Mouse (Mus musculus): Measurements from ENCODE around the gene Tenm3. TPM values are rescaled to one million over a fixed set of nuclear protein-coding genes. Genes with fewer than 3 reads are reported as not detected.
A peak's percentile ranks its signal among the peaks of the same experiment; 100 is the strongest.

Gene Tenm3
- polyA plus RNA-seq (2014; fragmentation: Nextera tagmentation; extraction: Ambion mirVana): 47.0 and 49.2 TPM in 2 replicates

DNA sequence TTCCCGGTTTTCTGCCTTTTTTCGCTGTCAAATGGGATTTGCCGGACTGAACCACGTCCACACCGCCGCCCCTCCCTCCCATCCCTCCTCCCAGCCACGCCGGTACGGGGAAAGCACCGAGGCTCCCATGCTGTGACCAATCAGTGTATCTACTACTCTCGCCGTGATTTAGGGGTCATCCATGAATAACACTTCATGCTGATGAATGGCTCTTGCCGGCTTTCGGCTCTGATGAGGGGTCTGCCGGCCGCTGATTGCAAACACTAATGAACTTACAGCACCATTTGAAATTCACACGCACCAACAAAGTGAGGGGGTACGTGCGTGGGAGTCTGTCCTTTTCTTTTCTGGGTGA is at the start of gene Tenm3:
Gene Tenm3 (minus strand): TSS at position 21 of the 355 bp plus-strand sequence.
- Histone ChIP-seq H3K36me3 (replicated peaks; ENCODE audit: control insufficient read depth, insufficient read depth, low read depth, low read length) (no peaks in the 10 kb centered on the region), H3K4me2 (ENCODE audit: low read depth, low read length) (peak within 1 kb of the TSS; percentile 91), H3K4me1 (ENCODE audit: control insufficient read depth, insufficient read depth, low read length) (no peaks in the 10 kb centered on the region), H3K9ac (replicated peaks; ENCODE audit: low read length) (peak within 1 kb of the TSS; percentile 87), H3K4me3 (ENCODE audit: low read depth, low read length) (peak within 1 kb of the TSS; percentile 73), H3K27me3 (ENCODE audit: control insufficient read depth, insufficient read depth, low read length) (peaks cover 3% of the 10 kb centered on the region; the same call in 1 of the 2 replicates), H3K9me3 (replicated peaks; ENCODE audit: control insufficient read depth, low read length) (no peaks in the 10 kb centered on the region), H3K27ac (replicated peaks; ENCODE audit: low read depth, low read length) (peak within 1 kb of the TSS; percentile 69)
- DNase-seq (ENCODE audit: low spot score): no peak
- WGBS: under 1% methylated on average over 19 of the region's 19 CpGs
- no peak; the same call in 1 of the 2 replicates for ATAC-seq (replicated peaks; ENCODE audit: insufficient number of reproducible peaks, low FRiP score, low TSS enrichment, low read depth)

DNA sequence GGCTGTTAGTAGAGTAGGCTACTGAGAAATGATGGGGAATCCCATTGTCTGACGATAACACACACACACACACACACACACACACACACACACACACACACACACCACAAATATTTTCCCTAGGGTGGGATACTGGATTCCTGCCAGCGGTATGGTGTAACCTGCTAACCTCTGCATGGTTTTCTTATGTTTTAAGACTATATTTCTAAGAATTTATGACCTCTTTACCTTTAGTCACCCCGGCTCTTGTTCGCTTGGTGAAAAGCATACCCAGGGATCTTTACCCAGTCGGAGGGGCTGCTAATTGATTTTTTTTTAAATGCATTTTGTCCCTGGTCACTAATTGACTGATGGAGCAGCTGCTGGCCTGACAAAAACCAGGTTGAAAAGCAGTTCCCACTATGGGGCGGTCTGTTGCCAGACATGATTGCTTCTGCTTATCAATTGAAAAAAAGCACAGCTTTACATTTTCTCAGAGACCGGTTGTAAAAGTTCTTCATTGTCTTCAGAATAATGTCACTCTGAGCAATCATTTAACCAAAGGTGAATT is 46.5 kb upstream of the Tenm3 start:
- ATAC-seq (replicated peaks; ENCODE audit: insufficient number of reproducible peaks, low FRiP score, low TSS enrichment, low read depth): no peak

GRCm38 (mm10) chr8:48884270-48884669 is 40.5 kb upstream of the Tenm3 start:
- Histone ChIP-seq H3K27me3 (ENCODE audit: control insufficient read depth, insufficient read depth, low read length) (no peaks in the 10 kb centered on the region), H3K4me3 (ENCODE audit: low read depth, low read length) (no peak overlapping the region), H3K9ac (replicated peaks; ENCODE audit: low read length) (no peak overlapping the region), H3K9me3 (replicated peaks; ENCODE audit: control insufficient read depth, low read length) (no peaks in the 10 kb centered on the region), H3K27ac (replicated peaks; ENCODE audit: low read depth, low read length) (no peak overlapping the region), H3K4me1 (ENCODE audit: control insufficient read depth, insufficient read depth, low read length) (no peaks in the 10 kb centered on the region), H3K36me3 (replicated peaks; ENCODE audit: control insufficient read depth, insufficient read depth, low read depth, low read length) (no peaks in the 10 kb centered on the region), H3K4me2 (ENCODE audit: low read depth, low read length) (no peak overlapping the region)
- DNase-seq (ENCODE audit: low spot score): no peak
- ATAC-seq (replicated peaks; ENCODE audit: insufficient number of reproducible peaks, low FRiP score, low TSS enrichment, low read depth): no peak
- WGBS: 92% methylated on average over 4 of the region's 4 CpGs

More for the DNA sequence above, 46.5 kb upstream of the Tenm3 start:
- Histone ChIP-seq H3K27ac (replicated peaks; ENCODE audit: low read depth, low read length) (no peak overlapping the region), H3K36me3 (replicated peaks; ENCODE audit: control insufficient read depth, insufficient read depth, low read depth, low read length) (no peaks in the 10 kb centered on the region), H3K9me3 (replicated peaks; ENCODE audit: control insufficient read depth, low read length) (no peaks in the 10 kb centered on the region), H3K4me1 (ENCODE audit: control insufficient read depth, insufficient read depth, low read length) (no peaks in the 10 kb centered on the region), H3K4me2 (ENCODE audit: low read depth, low read length) (no peak overlapping the region), H3K4me3 (ENCODE audit: low read depth, low read length) (no peak overlapping the region), H3K27me3 (ENCODE audit: control insufficient read depth, insufficient read depth, low read length) (no peaks in the 10 kb centered on the region), H3K9ac (replicated peaks; ENCODE audit: low read length) (no peak overlapping the region)
- WGBS: 63% methylated on average over 7 of the region's 7 CpGs
- no peak for DNase-seq (ENCODE audit: low spot score)

GRCm38 (mm10) chr8:48880585-48880984 is 36.8 kb upstream of the Tenm3 start:
- no peak overlapping the region for H3K27ac ChIP-seq (replicated peaks; ENCODE audit: low read depth, low read length)
- H3K36me3 ChIP-seq (replicated peaks; ENCODE audit: control insufficient read depth, insufficient read depth, low read depth, low read length): no peaks in the 10 kb centered on the region
- no peaks in the 10 kb centered on the region for H3K9me3 ChIP-seq (replicated peaks; ENCODE audit: control insufficient read depth, low read length)
- no peak for DNase-seq (ENCODE audit: low spot score)
- H3K9ac ChIP-seq (replicated peaks; ENCODE audit: low read length): no peak overlapping the region
- WGBS: 86% methylated on average over 5 of the region's 5 CpGs
- H3K4me2 ChIP-seq (ENCODE audit: low read depth, low read length): no peak overlapping the region
- ATAC-seq (replicated peaks; ENCODE audit: insufficient number of reproducible peaks, low FRiP score, low TSS enrichment, low read depth): no peak
- H3K4me3 ChIP-seq (ENCODE audit: low read depth, low read length): no peak overlapping the region
- no peaks in the 10 kb centered on the region for H3K4me1 ChIP-seq (ENCODE audit: control insufficient read depth, insufficient read depth, low read length)
- H3K27me3 ChIP-seq (ENCODE audit: control insufficient read depth, insufficient read depth, low read length): no peaks in the 10 kb centered on the region

DNA sequence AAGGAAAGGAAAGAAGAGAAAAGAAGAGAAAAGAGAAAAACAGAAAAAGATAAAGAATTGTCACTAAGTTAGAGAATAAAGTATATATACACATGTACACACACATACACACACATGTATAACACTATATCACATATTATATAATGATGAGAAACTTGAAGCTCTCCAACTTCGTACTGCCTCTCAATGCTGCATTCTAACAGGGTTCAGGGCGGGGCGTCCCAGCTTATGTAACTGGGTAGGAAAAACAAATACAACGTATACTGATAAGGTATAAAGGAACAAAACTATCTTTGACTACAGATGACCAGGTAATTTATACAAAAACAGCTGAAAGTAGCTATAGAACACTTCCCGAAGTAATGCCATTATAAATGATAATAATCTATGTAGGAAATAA is 22.2 kb upstream of the Tenm3 start:
- no peak overlapping the region for H3K4me3 ChIP-seq (ENCODE audit: low read depth, low read length)
- no peak overlapping the region for H3K9ac ChIP-seq (replicated peaks; ENCODE audit: low read length)
- no peak for DNase-seq (ENCODE audit: low spot score)
- no peaks in the 10 kb centered on the region for H3K27me3 ChIP-seq (ENCODE audit: control insufficient read depth, insufficient read depth, low read length)
- no peak overlapping the region for H3K27ac ChIP-seq (replicated peaks; ENCODE audit: low read depth, low read length)
- H3K4me2 ChIP-seq (ENCODE audit: low read depth, low read length): no peak overlapping the region
- WGBS: 93% methylated on average over 5 of the region's 5 CpGs
- H3K4me1 ChIP-seq (ENCODE audit: control insufficient read depth, insufficient read depth, low read length): no peaks in the 10 kb centered on the region
- no peak for ATAC-seq (replicated peaks; ENCODE audit: insufficient number of reproducible peaks, low FRiP score, low TSS enrichment, low read depth)
- H3K36me3 ChIP-seq (replicated peaks; ENCODE audit: control insufficient read depth, insufficient read depth, low read depth, low read length): no peaks in the 10 kb centered on the region
- H3K9me3 ChIP-seq (replicated peaks; ENCODE audit: control insufficient read depth, low read length): no peaks in the 10 kb centered on the region

- DNase-seq (ENCODE audit: low spot score) (no peak), ATAC-seq (replicated peaks; ENCODE audit: insufficient number of reproducible peaks, low FRiP score, low TSS enrichment, low read depth) (no peak)
- H3K4me2 ChIP-seq (ENCODE audit: low read depth, low read length): no peak overlapping the region
- no peak overlapping the region for H3K9ac ChIP-seq (replicated peaks; ENCODE audit: low read length)
- H3K9me3 ChIP-seq (replicated peaks; ENCODE audit: control insufficient read depth, low read length): no peaks in the 10 kb centered on the region
- no peak overlapping the region for H3K27ac ChIP-seq (replicated peaks; ENCODE audit: low read depth, low read length)
- H3K27me3 ChIP-seq (ENCODE audit: control insufficient read depth, insufficient read depth, low read length): no peaks in the 10 kb centered on the region
- H3K4me1 ChIP-seq (ENCODE audit: control insufficient read depth, insufficient read depth, low read length): no peaks in the 10 kb centered on the region
- no peak overlapping the region for H3K4me3 ChIP-seq (ENCODE audit: low read depth, low read length)
- H3K36me3 ChIP-seq (replicated peaks; ENCODE audit: control insufficient read depth, insufficient read depth, low read depth, low read length): no peaks in the 10 kb centered on the region
- 54% methylated on average over 4 of the region's 4 CpGs for WGBS
These were observed 21.7 kb upstream of the Tenm3 start for GRCm38 (mm10) chr8:48865485-48865884.

- Histone ChIP-seq H3K36me3 (replicated peaks; ENCODE audit: control insufficient read depth, insufficient read depth, low read depth, low read length) (no peaks in the 10 kb centered on the region), H3K27ac (replicated peaks; ENCODE audit: low read depth, low read length) (no peak overlapping the region), H3K9me3 (replicated peaks; ENCODE audit: control insufficient read depth, low read length) (no peaks in the 10 kb centered on the region), H3K27me3 (ENCODE audit: control insufficient read depth, insufficient read depth, low read length) (peaks cover 3% of the 10 kb centered on the region; the same call in 1 of the 2 replicates), H3K4me3 (ENCODE audit: low read depth, low read length) (no peak overlapping the region), H3K4me1 (ENCODE audit: control insufficient read depth, insufficient read depth, low read length) (no peaks in the 10 kb centered on the region), H3K9ac (replicated peaks; ENCODE audit: low read length) (no peak overlapping the region), H3K4me2 (ENCODE audit: low read depth, low read length) (no peak overlapping the region)
- 33% methylated on average over 8 of the region's 8 CpGs for WGBS
- DNase-seq (ENCODE audit: low spot score): no peak
- ATAC-seq (replicated peaks; ENCODE audit: insufficient number of reproducible peaks, low FRiP score, low TSS enrichment, low read depth): no peak; the same call in 1 of the 2 replicates
These were observed 6.7 kb upstream of the Tenm3 start for GRCm38 (mm10) chr8:48850223-48851010.

DNA sequence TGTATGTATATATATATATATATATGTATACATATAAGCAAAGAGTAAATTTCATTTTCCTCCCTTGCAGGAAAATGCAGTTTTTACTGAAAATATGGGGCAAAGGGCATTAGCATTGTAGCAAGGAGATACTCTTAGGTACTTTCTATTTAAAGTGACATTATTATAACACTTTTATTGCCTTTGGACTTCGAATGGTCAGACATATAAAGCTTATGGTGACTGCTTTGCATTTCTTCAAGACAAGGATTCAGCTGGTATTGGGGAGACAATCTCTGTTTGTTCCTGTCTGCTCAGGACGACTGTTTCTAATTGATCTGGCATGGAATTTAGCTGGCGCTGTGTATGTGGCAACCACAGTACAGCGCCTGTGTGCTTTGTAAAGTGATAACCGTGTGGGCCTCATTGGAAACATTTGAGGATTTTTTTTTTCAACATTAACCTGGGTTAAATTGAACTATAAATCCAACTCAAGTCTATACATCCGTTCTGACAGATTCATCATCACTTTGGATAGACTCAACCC is 5.4 kb upstream of the Tenm3 start:
- Histone ChIP-seq H3K4me2 (ENCODE audit: low read depth, low read length) (no peak overlapping the region), H3K36me3 (replicated peaks; ENCODE audit: control insufficient read depth, insufficient read depth, low read depth, low read length) (no peaks in the 10 kb centered on the region), H3K9ac (replicated peaks; ENCODE audit: low read length) (no peak overlapping the region), H3K9me3 (replicated peaks; ENCODE audit: control insufficient read depth, low read length) (no peaks in the 10 kb centered on the region), H3K4me1 (ENCODE audit: control insufficient read depth, insufficient read depth, low read length) (no peaks in the 10 kb centered on the region), H3K27ac (replicated peaks; ENCODE audit: low read depth, low read length) (no peak overlapping the region), H3K27me3 (ENCODE audit: control insufficient read depth, insufficient read depth, low read length) (peaks cover 3% of the 10 kb centered on the region; the same call in 1 of the 2 replicates), H3K4me3 (ENCODE audit: low read depth, low read length) (no peak overlapping the region)
- WGBS: 40% methylated on average over 6 of the region's 6 CpGs
- ATAC-seq (replicated peaks; ENCODE audit: insufficient number of reproducible peaks, low FRiP score, low TSS enrichment, low read depth): no peak
- DNase-seq (ENCODE audit: low spot score): peak; percentile 46

Measured in embryonic facial prominence, embryonic 11.5 days (tissue).